Mouse (Mus musculus): ENCODE measurements around the gene Pak1ip1.

DNA sequence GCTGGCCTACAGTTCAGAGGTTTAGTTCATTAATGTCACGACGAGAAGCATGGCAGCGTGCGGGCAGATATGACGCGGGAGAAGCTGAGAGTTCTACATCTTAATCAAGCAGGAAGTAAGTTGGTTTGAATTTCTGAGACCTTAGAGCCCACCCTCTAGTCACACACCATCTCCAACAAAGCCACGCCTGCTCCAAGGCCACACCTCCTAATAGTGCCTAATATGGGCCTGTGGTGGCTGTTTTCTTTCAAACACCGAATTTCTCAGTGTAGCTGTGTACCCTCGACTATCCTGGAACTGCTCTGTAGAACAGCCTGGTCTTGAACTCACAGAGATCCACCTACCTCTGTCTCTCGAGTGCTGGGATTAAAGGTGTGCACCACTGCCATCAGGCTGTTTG, 33.2 kb upstream of the Pak1ip1 start:
- TF ChIP-seq CTCF (IDR thresholded peaks at IDR 0.05; ENCODE audit: low read depth) (no peak), EP300 (IDR thresholded peaks at IDR 0.05; ENCODE audit: low read depth) (no peak)
